Mouse (Mus musculus) MEL (cell line): ENCODE measurements around the gene Lztr1. TPM values are rescaled to one million over a fixed set of nuclear protein-coding genes. Genes with fewer than 3 reads are reported as not detected.

Experiments
- DNase-seq: peaks from one replicate; pipeline ENCODE4 v3.0.0; 2011; ENCODE audit warnings: low read depth, low spot score
- H3K27ac ChIP-seq: 2 replicates; pipeline ENCODE4 v1.5.1; 2012; ENCODE audit warnings: low read depth, mild to moderate bottlenecking, control low read depth, low read length, moderate library complexity; ENCODE audit not compliant: control insufficient read depth
- H3K27me3 ChIP-seq, 2 experiments: fragments of 150-350 bp in 1 of 2; sonication (generic) in 1 of 2; 2 replicates each; pipeline ENCODE4 v1.6.1; 2012; ENCODE audit warnings: low read length in 2 of 2, mild to moderate bottlenecking in 2 of 2, improper control_type of control experiment in 1 of 2, moderate library complexity in 1 of 2; ENCODE audit not compliant: insufficient read depth in 2 of 2, control insufficient read depth in 1 of 2
- H3K36me3 ChIP-seq, 2 experiments: 2 replicates each; pipeline ENCODE4 v1.6.1; 2012 to 2014; ENCODE audit warnings: low read length in 2 of 2, improper control_type of control experiment in 1 of 2, inconsistent platforms in 1 of 2, mild to moderate bottlenecking in 1 of 2; ENCODE audit not compliant: insufficient read depth in 2 of 2, control insufficient read depth in 1 of 2
- H3K4me1 ChIP-seq, 2 experiments: fragments of 150-350 bp in 1 of 2; sonication (generic) in 1 of 2; 2 replicates each; pipeline ENCODE4 v1.6.1; 2012; ENCODE audit warnings: low read length in 2 of 2, improper control_type of control experiment in 1 of 2, mild to moderate bottlenecking in 1 of 2; ENCODE audit not compliant: insufficient read depth in 2 of 2, control insufficient read depth in 1 of 2
- H3K4me3 ChIP-seq, 2 experiments: fragments of 150-350 bp in 1 of 2; sonication (generic) in 1 of 2; 2 replicates each; pipeline ENCODE4 v1.5.1; 2012; ENCODE audit warnings: low read depth in 2 of 2, low read length in 2 of 2, mild to moderate bottlenecking in 2 of 2, moderate library complexity in 2 of 2, control low read depth in 1 of 2, improper control_type of control experiment in 1 of 2; ENCODE audit not compliant: control insufficient read depth in 1 of 2, insufficient read depth in 1 of 2
- H3K79me2 ChIP-seq: 2 replicates; pipeline ENCODE4 v1.6.1; 2012; ENCODE audit warnings: mild to moderate bottlenecking, low read length, moderate library complexity; ENCODE audit not compliant: control insufficient read depth, poor library complexity, insufficient read depth
- H3K9ac ChIP-seq: 2 replicates; pipeline ENCODE4 v1.6.1; 2012; ENCODE audit warnings: low read depth, mild to moderate bottlenecking, control low read depth, low read length, moderate library complexity; ENCODE audit not compliant: control insufficient read depth, poor library complexity, severe bottlenecking
- H3K9me3 ChIP-seq: fragments of 150-350 bp; sonication (generic); replicated peaks from 2 replicates; pipeline ENCODE4 v1.6.1; 2012; ENCODE audit warnings: mild to moderate bottlenecking, low read length, improper control_type of control experiment, moderate library complexity; ENCODE audit not compliant: insufficient read depth
- BHLHE40 ChIP-seq: IDR thresholded peaks from 2 replicates; pipeline ENCODE4 v1.6.1; 2012; ENCODE audit warnings: low read depth, mild to moderate bottlenecking, inconsistent platforms, low read length, improper control_type of control experiment, borderline replicate concordance
- CTCF ChIP-seq, 3 experiments: IDR thresholded peaks in 2 of 3; conservative IDR thresholded peaks in 1 of 3; 2 replicates each; pipeline ENCODE4 v1.5.1; 2011 to 2012; ENCODE audit warnings: low read length in 3 of 3, low read depth in 2 of 3, mild to moderate bottlenecking in 2 of 3, improper control_type of control experiment in 1 of 3, inconsistent platforms in 1 of 3, mixed read lengths in 1 of 3, moderate library complexity in 1 of 3; ENCODE audit not compliant: control insufficient read depth in 1 of 3, insufficient read depth in 1 of 3, poor library complexity in 1 of 3, severe bottlenecking in 1 of 3
- GABPA ChIP-seq: IDR thresholded peaks from 2 replicates; pipeline ENCODE4 v1.6.1; 2012; ENCODE audit warnings: low read depth, mild to moderate bottlenecking, inconsistent platforms, low read length, improper control_type of control experiment, moderate library complexity
- MEF2A ChIP-seq: IDR thresholded peaks from 2 replicates; pipeline ENCODE4 v1.6.1; 2014; ENCODE audit warnings: low read depth, mild to moderate bottlenecking, inconsistent platforms, low read length, improper control_type of control experiment; ENCODE audit not compliant: poor library complexity, insufficient replicate concordance, severe bottlenecking; ENCODE audit errors: extremely low read depth
- MYB ChIP-seq: IDR thresholded peaks from 2 replicates; pipeline ENCODE4 v1.6.1; 2011; ENCODE audit warnings: mild to moderate bottlenecking, low read depth, low read length, improper control_type of control experiment
- NELFE ChIP-seq: IDR thresholded peaks from 2 replicates; pipeline ENCODE4 v1.6.1; 2011; ENCODE audit warnings: low read depth, low read length, improper control_type of control experiment
- RAD21 ChIP-seq: IDR thresholded peaks from 2 replicates; pipeline ENCODE4 v1.6.1; 2011; ENCODE audit warnings: mild to moderate bottlenecking, low read depth, low read length, improper control_type of control experiment
- RCOR1 ChIP-seq: IDR thresholded peaks from 2 replicates; pipeline ENCODE4 v1.6.1; 2012; ENCODE audit warnings: low read depth, mild to moderate bottlenecking, inconsistent platforms, low read length, improper control_type of control experiment
- USF2 ChIP-seq, 2 experiments: IDR thresholded peaks; 2 replicates each; pipeline ENCODE4 v1.6.1; 2011 to 2012; ENCODE audit warnings: improper control_type of control experiment in 2 of 2, low read length in 2 of 2, borderline replicate concordance in 1 of 2, inconsistent platforms in 1 of 2, low read depth in 1 of 2, mild to moderate bottlenecking in 1 of 2; ENCODE audit not compliant: insufficient read depth in 1 of 2
- polyA plus RNA-seq, 2 experiments: library from polyadenylated mRNA; stranded (reverse) in 1 of 2; unstranded in 1 of 2; fragments of >175 nt in 1 of 2; fragments of >200 nt in 1 of 2; gene quantifications; 2 replicates each; pipeline versions ENCODE4 v1.2.1 to v1.2.4; 2012; ENCODE audit warnings: low replicate concordance in 2 of 2, low read depth in 1 of 2; ENCODE audit not compliant: insufficient read length in 2 of 2, insufficient read depth in 1 of 2, missing spikeins in 1 of 2
- total RNA-seq: library from RNA; depleted of rRNA; stranded (reverse); fragments of 300-350 nt; gene quantifications from 2 replicates; pipeline ENCODE4 v1.2.3, GENCODE M21; 2012

Gene Lztr1
- total and polyA plus RNA-seq, 3 experiments: 45.1 to 83.2 TPM; not detected in 1

GRCm38 (mm10) chr16:17488478-17489468, 19.7 kb upstream of the Lztr1 start:
- peak; percentile 58 for DNase-seq
- 0 out of 2 replicates have a peak overlapping the region, but pooled peaks have one; percentile 38 for H3K9ac ChIP-seq
- no peak for TF ChIP-seq GABPA
- peak; percentile 20 to 48 (median 36); a peak in 4 of 6 replicates for TF ChIP-seq CTCF (IDR thresholded peaks at IDR 0.05 in 2 of 3, conservative IDR thresholded peaks at IDR 0.05 in 1 of 3; ENCODE audit: control insufficient read depth in 1 of 3, insufficient read depth in 1 of 3, low read depth in 2 of 3, low read length in 3 of 3, poor library complexity in 1 of 3, severe bottlenecking in 1 of 3)
- TF ChIP-seq RAD21: peak; percentile 13
- peaks cover 3 to 4% of the 10 kb centered on the region in 2 experiments; a peak in 2 of 4 replicates for H3K36me3 ChIP-seq
- H3K4me1 ChIP-seq: peaks cover 5 to 12% of the 10 kb centered on the region in 2 experiments
- H3K27ac ChIP-seq: no peak overlapping the region
- no peaks in the 10 kb centered on the region for H3K79me2 ChIP-seq
- no peaks in the 10 kb centered on the region for H3K9me3 ChIP-seq
- H3K27me3 ChIP-seq: no peaks in the 10 kb centered on the region
- H3K4me3 ChIP-seq: peak overlapping the region; percentile 30 to 37

DNA sequence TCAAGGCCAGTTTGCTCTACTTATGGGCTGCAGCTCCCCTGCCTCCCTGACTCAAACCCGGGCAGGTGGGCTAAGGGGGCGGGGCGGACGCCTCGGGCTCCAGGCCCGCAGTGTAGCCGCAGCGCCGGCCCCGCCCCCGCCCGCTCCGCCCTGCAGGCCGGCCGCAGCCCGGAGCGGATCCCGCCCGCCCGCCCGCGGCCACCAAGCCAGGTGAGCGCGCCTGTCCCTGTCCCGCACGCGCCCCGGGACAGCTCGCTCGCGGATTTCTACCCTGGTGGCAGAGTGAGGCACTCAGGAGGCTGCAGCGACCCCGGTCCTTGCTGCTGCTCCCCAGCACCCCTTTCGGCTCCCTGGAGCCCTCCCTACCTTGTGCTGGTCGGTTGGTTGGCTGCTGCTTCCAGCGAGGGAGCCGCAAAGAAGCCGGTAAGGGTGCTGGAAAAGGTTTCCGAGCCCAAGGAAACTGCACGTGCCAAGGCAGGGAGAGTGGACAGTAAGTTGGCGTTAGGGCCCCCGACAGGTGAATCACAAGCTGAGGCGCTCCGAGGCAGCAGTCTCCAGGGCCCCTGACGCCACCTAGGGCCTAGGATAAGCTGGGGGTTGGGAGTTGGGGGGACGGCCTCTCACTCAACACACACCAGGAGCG, 18.9 kb upstream of the Lztr1 start, which contains the start of gene Aifm3:
Aifm3 (plus strand) TSS at position 143 of the 643 bp plus-strand sequence.
- H3K79me2 ChIP-seq: no peaks in the 10 kb centered on the region
- peaks cover 3 to 4% of the 10 kb centered on the region in 2 experiments; a peak in 2 of 4 replicates for H3K36me3 ChIP-seq
- TF ChIP-seq BHLHE40 (no peak), MEF2A (no peak), CTCF (IDR thresholded peaks at IDR 0.05 in 2 of 3, conservative IDR thresholded peaks at IDR 0.05 in 1 of 3; ENCODE audit: control insufficient read depth in 1 of 3, insufficient read depth in 1 of 3, low read depth in 2 of 3, low read length in 3 of 3, poor library complexity in 1 of 3, severe bottlenecking in 1 of 3) (no peak), MYB (no peak), RCOR1 (no peak), USF2 (IDR thresholded peaks at IDR 0.05; ENCODE audit: borderline replicate concordance in 1 of 2, insufficient read depth in 1 of 2, low read depth in 1 of 2, low read length in 2 of 2) (no peak), NELFE (no peak)
- TF ChIP-seq, all 39 proteins: peak for 0
- peaks cover 5 to 12% of the 10 kb centered on the region in 2 experiments for H3K4me1 ChIP-seq
- no peaks in the 10 kb centered on the region for H3K9me3 ChIP-seq
- H3K4me3 ChIP-seq: peak within 1 kb of the TSS; percentile 50
- peak; percentile 27 for DNase-seq
- peak within 1 kb of the TSS; percentile 50 for H3K9ac ChIP-seq
- no peaks in the 10 kb centered on the region for H3K27me3 ChIP-seq
- no peak within 1 kb of the TSS for H3K27ac ChIP-seq
